Mouse (Mus musculus): Measurements from ENCODE around the gene Slc1a7. TPM values are rescaled to one million over a fixed set of nuclear protein-coding genes. Genes with fewer than 3 reads are reported as not detected.

Slc1a7 gene
- polyA plus RNA-seq, 1 experiment, result not detected

DNA sequence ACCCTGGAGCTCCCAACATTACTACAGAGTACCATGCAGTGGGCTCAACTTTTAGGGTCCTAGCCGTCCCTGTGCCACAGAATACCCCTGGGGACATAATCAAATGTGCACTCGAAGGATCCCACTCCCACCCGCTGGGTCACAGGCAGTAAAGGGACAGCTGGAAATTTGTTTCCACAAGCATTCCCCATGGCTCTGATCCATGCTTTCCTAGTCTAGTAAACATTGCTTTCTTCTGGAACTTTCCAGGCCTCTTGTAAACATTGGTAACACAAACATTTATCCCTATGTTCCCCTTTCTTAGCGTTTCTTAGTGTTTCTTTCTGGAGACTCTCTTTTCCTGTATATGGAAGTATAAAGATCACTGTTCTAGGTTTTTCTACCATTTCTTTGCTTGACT is 18.2 kb upstream of the Slc1a7 start:
- H3K4me3 ChIP-seq (ENCODE audit: insufficient read depth, low read depth, low read length), result no peak overlapping the region
- peaks cover 2% of the 10 kb centered on the region; the same call in 1 of the 2 replicates for H3K4me1 ChIP-seq (ENCODE audit: control insufficient read depth, insufficient read depth, insufficient read length, low read length)
- H3K27ac ChIP-seq (replicated peaks; ENCODE audit: low read depth, low read length), result no peak overlapping the region

DNA sequence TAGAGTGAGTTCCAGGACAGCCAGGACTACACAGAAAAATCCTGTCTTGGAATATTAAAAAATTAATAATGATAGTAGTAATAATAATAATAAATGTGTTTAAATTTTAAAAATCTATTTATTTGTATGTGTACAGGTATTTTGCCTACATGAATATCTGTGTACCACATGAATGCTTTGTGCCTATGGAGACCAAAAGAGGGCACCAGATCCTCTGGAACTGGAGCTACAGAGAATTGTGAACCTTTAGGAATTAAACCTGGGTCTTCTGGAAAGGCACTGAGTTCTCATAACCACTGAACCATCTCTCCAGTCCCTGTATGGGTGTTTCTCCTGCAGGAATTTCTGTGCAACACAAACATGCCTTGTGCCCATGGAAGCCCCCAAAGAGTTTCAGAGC is 15.3 kb upstream of the Slc1a7 start:
- peaks cover 2% of the 10 kb centered on the region; the same call in 1 of the 2 replicates for H3K4me1 ChIP-seq (ENCODE audit: control insufficient read depth, insufficient read depth, insufficient read length, low read length)
- no peak overlapping the region for H3K27ac ChIP-seq (replicated peaks; ENCODE audit: low read depth, low read length)
- no peak overlapping the region for H3K4me3 ChIP-seq (ENCODE audit: insufficient read depth, low read depth, low read length)

DNA sequence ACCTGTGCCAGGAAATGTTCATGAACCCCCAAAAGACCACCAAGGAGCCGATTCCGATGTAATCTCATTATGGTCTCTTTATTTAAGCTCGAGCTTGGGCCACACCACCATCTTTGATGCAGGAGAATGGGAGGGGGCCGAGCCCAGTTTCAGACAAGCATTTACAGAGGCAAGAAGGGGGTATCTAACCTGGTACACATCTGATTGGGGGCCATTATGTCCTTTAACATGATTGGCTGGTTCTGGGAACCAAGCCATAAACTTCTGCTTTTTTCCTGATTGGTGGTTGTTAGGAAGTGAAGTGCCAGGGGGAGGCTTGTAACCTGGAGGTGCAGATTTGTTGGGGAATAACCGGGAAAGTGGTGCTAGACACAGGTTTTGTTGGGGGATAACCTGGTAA is 12.4 kb upstream of the Slc1a7 start:
- H3K27ac ChIP-seq (replicated peaks; ENCODE audit: low read depth, low read length), result no peak overlapping the region
- H3K4me1 ChIP-seq (ENCODE audit: control insufficient read depth, insufficient read depth, insufficient read length, low read length), result peaks cover 2% of the 10 kb centered on the region; the same call in 1 of the 2 replicates
- no peak overlapping the region for H3K4me3 ChIP-seq (ENCODE audit: insufficient read depth, low read depth, low read length)

DNA sequence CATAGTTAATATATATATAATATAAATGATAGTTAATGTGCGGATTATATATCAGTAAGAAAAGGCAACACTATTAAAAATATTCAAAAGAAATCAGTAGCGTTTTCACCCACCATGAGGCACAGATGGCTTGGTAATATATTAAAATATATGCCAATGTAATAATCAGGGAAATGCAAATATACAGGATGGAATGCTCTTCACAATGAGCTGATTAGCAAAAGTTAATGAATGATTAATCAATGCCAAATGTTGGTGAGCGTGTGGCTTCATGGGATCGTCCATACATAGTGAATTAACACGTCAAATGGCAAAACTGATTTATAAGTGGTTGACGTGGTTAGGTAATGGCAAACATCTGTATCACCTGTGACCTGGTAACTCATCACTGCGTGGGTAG is 9.6 kb upstream of the Slc1a7 start:
- Histone ChIP-seq H3K4me3 (ENCODE audit: insufficient read depth, low read depth, low read length) (no peak overlapping the region), H3K4me1 (ENCODE audit: control insufficient read depth, insufficient read depth, insufficient read length, low read length) (peaks cover 5% of the 10 kb centered on the region; the same call in 1 of the 2 replicates), H3K27ac (replicated peaks; ENCODE audit: low read depth, low read length) (no peak overlapping the region)

GRCm38 (mm10) chr4:107962044-107962732 is 5.9 kb upstream of the Slc1a7 start:
- Histone ChIP-seq H3K4me1 (ENCODE audit: control insufficient read depth, insufficient read depth, insufficient read length, low read length) (peaks cover 3% of the 10 kb centered on the region; the same call in 1 of the 2 replicates), H3K27ac (replicated peaks; ENCODE audit: low read depth, low read length) (no peak overlapping the region), H3K4me3 (ENCODE audit: insufficient read depth, low read depth, low read length) (no peak overlapping the region)

DNA sequence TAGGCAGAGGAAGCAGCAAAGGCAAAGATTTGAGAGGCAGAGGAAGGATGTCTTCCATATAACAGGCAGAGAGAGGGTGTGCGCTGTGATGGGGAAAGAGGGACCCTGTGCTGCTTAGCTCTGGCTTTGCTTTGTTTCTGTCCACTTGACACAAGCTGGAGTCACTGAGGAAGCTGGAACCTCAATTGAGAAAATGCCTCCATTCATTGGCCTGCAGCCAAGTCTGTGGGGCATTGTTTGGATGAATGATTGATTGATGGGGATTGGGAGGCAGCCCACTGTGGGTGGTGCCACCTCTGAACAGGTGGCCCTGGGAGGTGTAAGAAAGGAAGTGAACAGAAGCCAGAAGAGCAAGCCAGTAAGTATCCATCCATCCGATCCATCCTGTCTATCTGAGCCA is 5.3 kb upstream of the Slc1a7 start:
- no peak overlapping the region for H3K27ac ChIP-seq (replicated peaks; ENCODE audit: low read depth, low read length)

GRCm38 (mm10) chr4:107966416-107967109 is 1.6 kb upstream of the Slc1a7 start:
- Histone ChIP-seq H3K4me3 (ENCODE audit: insufficient read depth, low read depth, low read length) (no peak overlapping the region), H3K27ac (replicated peaks; ENCODE audit: low read depth, low read length) (no peak overlapping the region), H3K4me1 (ENCODE audit: control insufficient read depth, insufficient read depth, insufficient read length, low read length) (peaks cover 5% of the 10 kb centered on the region; the same call in 1 of the 2 replicates)

More for the DNA sequence above, 5.3 kb upstream of the Slc1a7 start:
- Histone ChIP-seq H3K4me1 (ENCODE audit: control insufficient read depth, insufficient read depth, insufficient read length, low read length) (peaks cover 3% of the 10 kb centered on the region; the same call in 1 of the 2 replicates), H3K4me3 (ENCODE audit: insufficient read depth, low read depth, low read length) (no peak overlapping the region)

- H3K4me3 ChIP-seq (ENCODE audit: insufficient read depth, low read depth, low read length), result no peak overlapping the region
- H3K27ac ChIP-seq (replicated peaks; ENCODE audit: low read depth, low read length), result no peak overlapping the region
These were observed 1.6 kb downstream of the Slc1a7 start for GRCm38 (mm10) chr4:107969781-107970180.

DNA sequence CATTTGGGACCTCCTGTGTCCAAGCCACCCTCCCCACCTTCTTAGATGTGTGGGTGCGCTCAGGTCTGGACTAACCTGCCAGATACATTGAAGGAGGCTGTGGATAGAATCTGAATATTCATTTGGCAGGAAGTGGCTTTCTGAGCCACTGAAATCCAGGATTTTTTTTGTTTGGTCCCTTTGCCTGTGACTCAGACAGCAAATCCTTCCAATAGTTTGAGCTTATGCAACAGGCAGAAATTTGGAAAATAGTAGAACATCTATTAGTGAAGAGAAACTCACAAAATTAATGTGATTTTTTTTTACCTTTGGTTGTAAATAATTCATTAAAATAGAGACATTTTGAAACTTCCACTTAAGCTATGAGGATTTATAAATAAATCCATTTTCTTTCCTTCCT is 3.0 kb downstream of the Slc1a7 start:
- H3K4me1 ChIP-seq (ENCODE audit: control insufficient read depth, insufficient read depth, insufficient read length, low read length), result 0 out of 2 replicates have a peak, but pooled peaks cover 3% of the 10 kb centered on the region
- H3K4me3 ChIP-seq (ENCODE audit: insufficient read depth, low read depth, low read length), result no peak overlapping the region
- no peak overlapping the region for H3K27ac ChIP-seq (replicated peaks; ENCODE audit: low read depth, low read length)

More at GRCm38 (mm10) chr4:107969781-107970180, 1.6 kb downstream of the Slc1a7 start:
- 0 out of 2 replicates have a peak, but pooled peaks cover 3% of the 10 kb centered on the region for H3K4me1 ChIP-seq (ENCODE audit: control insufficient read depth, insufficient read depth, insufficient read length, low read length)

DNA sequence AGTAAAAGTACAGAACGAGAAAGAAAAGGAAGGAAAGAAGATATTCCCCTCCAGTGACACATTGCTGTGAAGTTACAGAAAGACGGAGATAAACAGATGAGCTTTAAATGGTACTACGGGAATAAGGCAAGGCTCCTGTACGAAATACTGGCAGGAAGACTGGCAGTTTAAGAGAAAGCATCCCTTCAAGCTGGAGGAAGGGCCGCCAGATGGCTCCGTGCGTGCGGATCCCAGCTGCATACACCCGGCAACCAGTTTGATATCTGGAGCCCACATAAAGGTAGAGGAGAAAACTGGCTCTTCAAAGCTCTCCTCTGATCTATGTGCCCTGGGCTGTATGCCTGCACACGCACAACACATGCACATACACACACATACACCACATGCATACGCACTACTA is 6.4 kb downstream of the Slc1a7 start:
- Histone ChIP-seq H3K27ac (replicated peaks; ENCODE audit: low read depth, low read length) (no peak overlapping the region), H3K4me3 (ENCODE audit: insufficient read depth, low read depth, low read length) (no peak overlapping the region), H3K4me1 (ENCODE audit: control insufficient read depth, insufficient read depth, insufficient read length, low read length) (0 out of 2 replicates have a peak, but pooled peaks cover 3% of the 10 kb centered on the region)

GRCm38 (mm10) chr4:107975004-107975403 is 6.9 kb downstream of the Slc1a7 start:
- Histone ChIP-seq H3K27ac (replicated peaks; ENCODE audit: low read depth, low read length) (no peak overlapping the region), H3K4me3 (ENCODE audit: insufficient read depth, low read depth, low read length) (no peak overlapping the region), H3K4me1 (ENCODE audit: control insufficient read depth, insufficient read depth, insufficient read length, low read length) (0 out of 2 replicates have a peak, but pooled peaks cover 3% of the 10 kb centered on the region)

DNA sequence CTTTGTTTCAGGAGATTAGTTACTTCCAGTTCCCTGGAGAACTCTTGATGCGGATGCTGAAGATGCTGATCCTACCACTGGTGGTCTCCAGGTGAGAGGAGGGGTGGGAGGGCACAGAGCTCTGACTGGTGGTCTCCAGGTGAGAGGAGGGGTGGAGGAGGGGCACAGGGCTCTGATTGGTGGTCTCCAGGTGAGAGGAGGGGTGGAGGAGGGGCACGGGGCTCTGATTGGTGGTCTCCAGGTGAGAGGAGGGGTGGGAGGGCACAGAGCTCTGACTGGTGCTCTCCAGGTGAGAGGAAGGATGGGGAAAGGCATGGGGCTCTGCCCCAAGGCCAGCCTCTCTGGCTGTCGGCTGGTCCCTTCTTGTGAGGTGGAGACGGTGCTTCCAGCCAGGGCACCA is 9.5 kb downstream of the Slc1a7 start:
- Histone ChIP-seq H3K27ac (replicated peaks; ENCODE audit: low read depth, low read length) (no peak overlapping the region), H3K4me3 (ENCODE audit: insufficient read depth, low read depth, low read length) (no peak overlapping the region), H3K4me1 (ENCODE audit: control insufficient read depth, insufficient read depth, insufficient read length, low read length) (no peaks in the 10 kb centered on the region)

DNA sequence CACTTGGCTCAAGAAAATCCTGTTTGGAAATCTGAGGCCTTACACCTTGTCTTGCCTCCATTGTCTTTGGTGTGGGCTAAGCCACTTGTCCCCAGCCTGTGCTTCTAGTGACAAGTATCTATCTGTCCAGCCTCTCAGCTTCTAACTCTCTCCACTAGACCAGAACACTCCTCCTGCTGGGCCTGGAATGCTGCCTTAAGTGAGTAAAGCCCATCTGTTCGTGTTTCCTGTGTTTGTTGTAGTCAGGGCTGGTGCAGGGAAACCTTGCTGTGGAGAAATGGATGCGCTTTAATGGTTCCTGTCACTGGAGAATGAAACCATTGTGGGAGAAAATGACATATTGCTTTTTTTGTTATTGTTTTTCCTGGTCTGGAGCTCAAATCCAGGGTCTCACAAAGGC is 11.4 kb downstream of the Slc1a7 start:
- Histone ChIP-seq H3K4me3 (ENCODE audit: insufficient read depth, low read depth, low read length) (no peak overlapping the region), H3K27ac (replicated peaks; ENCODE audit: low read depth, low read length) (no peak overlapping the region), H3K4me1 (ENCODE audit: control insufficient read depth, insufficient read depth, insufficient read length, low read length) (no peaks in the 10 kb centered on the region)

DNA sequence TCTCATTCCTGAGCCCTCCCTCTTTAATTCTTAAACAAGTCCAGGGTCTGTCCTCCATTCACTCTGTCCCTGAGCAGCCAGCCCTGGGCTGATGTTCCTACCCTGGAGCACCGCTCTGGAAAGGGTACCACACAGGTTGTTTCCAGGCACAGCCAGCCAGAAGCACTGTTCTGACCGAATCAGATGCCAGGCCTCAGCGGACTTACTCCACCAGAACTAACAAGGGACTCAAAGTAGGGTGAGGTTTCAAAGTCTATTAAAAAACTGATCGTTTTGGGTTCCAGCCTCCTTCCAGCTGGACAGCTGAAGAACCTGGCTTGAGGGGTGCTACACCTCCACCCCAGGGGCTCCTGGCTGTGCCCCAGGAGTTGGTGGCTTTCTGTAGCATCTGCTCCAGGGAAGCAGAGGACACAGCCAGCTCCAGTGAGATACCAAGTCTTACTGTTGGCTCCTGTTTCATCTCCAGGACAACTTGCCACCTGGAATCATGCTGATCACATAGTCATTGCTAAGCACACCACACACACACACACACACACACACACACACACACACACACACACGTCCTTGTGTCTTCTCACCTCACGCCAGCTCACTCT is 12.0 kb downstream of the Slc1a7 start:
- no peak overlapping the region for H3K27ac ChIP-seq (replicated peaks; ENCODE audit: low read depth, low read length)
- H3K4me1 ChIP-seq (ENCODE audit: control insufficient read depth, insufficient read depth, insufficient read length, low read length), result no peaks in the 10 kb centered on the region
- no peak overlapping the region for H3K4me3 ChIP-seq (ENCODE audit: insufficient read depth, low read depth, low read length)

DNA sequence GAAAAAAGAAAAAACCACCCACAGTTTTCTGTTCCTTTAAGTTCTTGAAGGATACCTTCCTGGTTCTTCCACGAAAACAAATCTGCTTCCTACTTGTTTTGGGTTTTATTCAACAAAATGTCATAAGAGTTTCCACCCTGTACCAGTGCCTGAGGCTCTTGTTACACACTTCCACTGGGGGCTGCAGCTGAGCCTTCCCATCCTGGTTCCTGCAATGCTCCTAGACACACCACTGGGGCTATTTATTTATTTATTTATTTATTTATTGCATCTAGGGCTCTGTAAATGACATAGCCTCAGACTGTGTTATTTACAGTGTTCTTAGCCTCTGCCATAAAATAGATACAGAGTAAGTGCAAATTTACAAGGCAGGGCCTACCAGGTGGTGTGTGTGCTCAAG is 15.6 kb downstream of the Slc1a7 start:
- no peaks in the 10 kb centered on the region for H3K4me1 ChIP-seq (ENCODE audit: control insufficient read depth, insufficient read depth, insufficient read length, low read length)
- H3K27ac ChIP-seq (replicated peaks; ENCODE audit: low read depth, low read length), result no peak overlapping the region

More for the DNA sequence above, 15.6 kb downstream of the Slc1a7 start:
- no peak overlapping the region for H3K4me3 ChIP-seq (ENCODE audit: insufficient read depth, low read depth, low read length)
